Mouse (Mus musculus): ENCODE measurements around the gene Dcdc2c.

DNA sequence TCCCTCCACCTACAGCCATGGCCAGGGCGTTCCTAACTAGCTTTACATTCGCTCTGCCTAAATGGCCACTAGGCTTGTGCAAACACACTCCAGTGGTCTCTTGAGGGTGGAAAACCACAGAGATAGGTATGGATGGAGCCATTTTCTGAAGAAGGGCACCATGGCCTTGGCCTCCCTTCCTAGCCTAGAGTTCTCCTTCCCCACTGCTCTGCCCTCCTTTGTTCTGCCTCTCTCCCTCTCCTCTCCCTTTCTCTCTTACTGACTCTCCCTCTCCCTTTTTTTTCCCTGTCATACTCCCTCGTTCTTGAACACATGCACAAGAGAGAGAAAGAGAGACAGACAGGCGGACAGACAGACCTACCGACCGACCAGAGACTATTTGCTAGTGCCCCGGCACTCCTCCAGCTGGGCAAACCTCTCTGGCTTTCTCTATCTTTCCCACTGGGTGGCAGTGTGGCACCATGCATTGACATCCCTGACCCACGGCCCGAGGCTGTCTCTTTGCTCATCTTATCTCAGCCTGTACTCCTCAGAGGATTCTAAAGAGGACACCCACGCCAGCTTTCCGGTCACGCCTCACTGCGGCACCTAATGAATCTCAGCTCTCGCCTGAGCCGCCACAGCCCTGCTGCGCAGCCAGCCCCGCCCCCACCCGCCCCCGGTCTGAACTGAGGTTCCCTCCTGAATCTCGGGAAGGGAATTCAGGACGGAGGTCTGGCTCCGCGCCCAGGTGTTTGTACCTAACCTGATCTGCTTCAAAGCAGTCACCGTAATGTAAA lies 37.1 kb upstream of the Dcdc2c start:
- TF ChIP-seq CTCF (IDR thresholded peaks at IDR 0.05; ENCODE audit: low read depth), result peak; percentile 92
- no peak for TF ChIP-seq EP300 (IDR thresholded peaks at IDR 0.05; ENCODE audit: low read depth)
